Mouse (Mus musculus): ENCODE measurements around the gene Naaa. TPM values are rescaled to one million over a fixed set of nuclear protein-coding genes. Genes with fewer than 3 reads are reported as not detected.

Naaa gene
- polyA plus RNA-seq, 1 experiment from 2014 or later = 17.1 TPM

DNA sequence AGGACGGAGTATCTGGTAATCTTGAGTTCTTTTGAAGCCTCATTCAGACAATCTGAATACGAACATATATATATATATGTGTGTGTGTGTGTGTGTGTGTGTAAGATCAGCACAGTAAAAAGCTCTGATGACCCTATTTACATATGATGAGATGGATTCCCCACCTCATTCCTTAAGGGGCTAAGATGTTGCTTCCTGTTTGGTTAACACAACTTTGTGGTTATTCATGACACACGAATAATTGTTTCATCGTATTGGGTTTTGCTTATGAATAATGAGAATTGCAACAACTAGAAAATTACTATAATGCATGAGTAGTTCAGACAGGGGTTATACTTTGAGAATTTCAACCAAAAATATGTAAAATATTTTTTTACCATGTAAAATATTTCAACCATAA, 62.7 kb downstream of the Naaa start, which contains the start of gene U90926:
Gene U90926, minus strand, starts transcription at position 101 of the 400 bp plus-strand sequence.
- no peak within 1 kb of the TSS for H3K4me2 ChIP-seq (replicated peaks; ENCODE audit: low read depth, low read length)

DNA sequence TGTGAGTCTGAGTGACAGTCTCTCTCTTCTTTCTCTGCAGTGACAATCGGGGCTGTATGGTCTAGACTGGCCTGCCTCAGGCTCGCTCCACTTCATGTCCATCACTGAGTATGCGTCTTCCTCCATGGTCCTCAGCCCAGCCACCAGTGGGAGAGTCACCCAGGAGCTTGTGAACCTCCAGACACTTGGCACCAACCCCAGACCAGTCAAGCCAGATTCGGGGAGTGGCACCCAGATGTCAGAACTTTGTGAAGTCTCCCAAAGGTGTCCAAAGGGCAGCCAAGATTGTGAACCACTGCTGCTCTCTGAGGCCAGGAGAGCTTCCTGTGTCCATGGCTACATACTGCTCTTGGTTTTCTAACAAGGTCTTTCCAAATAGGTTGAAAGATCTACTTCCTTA, 65.7 kb downstream of the Naaa start:
- H3K4me1 ChIP-seq (ENCODE audit: control insufficient read depth, insufficient read depth, low read length) = no peaks in the 10 kb centered on the region
- 88% methylated on average over 4 of the region's 4 CpGs for WGBS
- H3K27me3 ChIP-seq (ENCODE audit: control insufficient read depth, insufficient read depth, low read length) = no peaks in the 10 kb centered on the region
- no peak overlapping the region for H3K9ac ChIP-seq (replicated peaks; ENCODE audit: low read depth, low read length)
- no peak overlapping the region for H3K4me2 ChIP-seq (replicated peaks; ENCODE audit: low read depth, low read length)
- H3K9me3 ChIP-seq (ENCODE audit: control insufficient read depth, low read depth, low read length) = no peaks in the 10 kb centered on the region
- H3K36me3 ChIP-seq (ENCODE audit: control insufficient read depth, insufficient read depth, low read length) = no peaks in the 10 kb centered on the region
- no peak overlapping the region for H3K27ac ChIP-seq (ENCODE audit: low read length)
- no peak for ATAC-seq (ENCODE audit: insufficient number of reproducible peaks, insufficient read depth, low FRiP score, low read depth)
- no peak overlapping the region for H3K4me3 ChIP-seq (ENCODE audit: low read depth, low read length)

More for the DNA sequence above, 62.7 kb downstream of the Naaa start, which contains the start of gene U90926:
- Histone ChIP-seq H3K4me1 (ENCODE audit: control insufficient read depth, insufficient read depth, low read length) (no peaks in the 10 kb centered on the region), H3K36me3 (ENCODE audit: control insufficient read depth, insufficient read depth, low read length) (no peaks in the 10 kb centered on the region), H3K9ac (replicated peaks; ENCODE audit: low read depth, low read length) (no peak within 1 kb of the TSS), H3K4me3 (ENCODE audit: low read depth, low read length) (no peak within 1 kb of the TSS), H3K27ac (ENCODE audit: low read length) (no peak within 1 kb of the TSS), H3K27me3 (ENCODE audit: control insufficient read depth, insufficient read depth, low read length) (no peaks in the 10 kb centered on the region), H3K9me3 (ENCODE audit: control insufficient read depth, low read depth, low read length) (no peaks in the 10 kb centered on the region)
- ATAC-seq (ENCODE audit: insufficient number of reproducible peaks, insufficient read depth, low FRiP score, low read depth) = no peak
- 91% methylated on average over 4 of the region's 4 CpGs for WGBS

DNA sequence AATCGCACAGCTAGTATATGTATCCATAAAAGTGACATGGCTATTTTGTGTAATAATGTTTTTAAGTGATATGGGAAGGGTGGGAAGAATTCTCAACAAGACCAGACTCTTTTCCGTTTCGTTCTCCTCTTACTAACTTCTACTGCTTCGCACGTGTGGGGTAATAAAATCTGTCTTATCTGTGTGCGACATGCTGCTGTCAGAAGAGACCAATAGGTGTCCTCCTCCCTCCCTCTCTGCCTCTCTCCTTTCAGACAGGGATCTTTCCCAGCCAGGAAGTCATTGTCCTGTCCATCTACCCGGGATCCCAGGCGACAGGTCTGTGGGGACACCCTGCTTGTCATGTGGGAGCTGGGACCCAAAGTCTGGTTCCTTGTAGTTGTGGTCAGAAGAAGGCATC, 67.8 kb downstream of the Naaa start:
- no peaks in the 10 kb centered on the region for H3K9me3 ChIP-seq (ENCODE audit: control insufficient read depth, low read depth, low read length)
- no peak for ATAC-seq (ENCODE audit: insufficient number of reproducible peaks, insufficient read depth, low FRiP score, low read depth)
- 76% methylated on average over 8 of the region's 8 CpGs for WGBS
- no peaks in the 10 kb centered on the region for H3K4me1 ChIP-seq (ENCODE audit: control insufficient read depth, insufficient read depth, low read length)
- H3K27me3 ChIP-seq (ENCODE audit: control insufficient read depth, insufficient read depth, low read length) = no peaks in the 10 kb centered on the region
- H3K36me3 ChIP-seq (ENCODE audit: control insufficient read depth, insufficient read depth, low read length) = no peaks in the 10 kb centered on the region; the same call in 1 of the 2 replicates
- H3K4me2 ChIP-seq (replicated peaks; ENCODE audit: low read depth, low read length) = no peak overlapping the region
- H3K4me3 ChIP-seq (ENCODE audit: low read depth, low read length) = no peak overlapping the region
- H3K9ac ChIP-seq (replicated peaks; ENCODE audit: low read depth, low read length) = no peak overlapping the region
- no peak overlapping the region for H3K27ac ChIP-seq (ENCODE audit: low read length)

Other genes starting within 250 kb of the Naaa start
- 4.3 and 5.0 TPM in 2 replicates for gene Cdkl2, start 234.3 kb downstream of the Naaa start, polyA plus RNA-seq (2014; fragmentation: Nextera tagmentation; extraction: Ambion mirVana)
- 205 and 218 TPM in 2 replicates for gene G3bp2, start 194.5 kb downstream of the Naaa start, polyA plus RNA-seq (2014; fragmentation: Nextera tagmentation; extraction: Ambion mirVana)
- gene Uso1, start 140.2 kb downstream of the Naaa start, polyA plus RNA-seq (2014; fragmentation: Nextera tagmentation; extraction: Ambion mirVana) = 34.7 and 35.8 TPM in 2 replicates
- not detected in 2 replicates for gene U90926, start 62.8 kb downstream of the Naaa start, polyA plus RNA-seq (2014; fragmentation: Nextera tagmentation; extraction: Ambion mirVana)
- 0.62 and 0.69 TPM in 2 replicates for gene Ppef2, start 21.9 kb downstream of the Naaa start, polyA plus RNA-seq (2014; fragmentation: Nextera tagmentation; extraction: Ambion mirVana)
- 53.8 and 56.0 TPM in 2 replicates for gene Sdad1, start 32.3 kb upstream of the Naaa start, polyA plus RNA-seq (2014; fragmentation: Nextera tagmentation; extraction: Ambion mirVana)
- not detected in 2 replicates for gene Cxcl9, start 49.9 kb upstream of the Naaa start, polyA plus RNA-seq (2014; fragmentation: Nextera tagmentation; extraction: Ambion mirVana)
- gene Art3, start 53.7 kb upstream of the Naaa start, polyA plus RNA-seq (2014; fragmentation: Nextera tagmentation; extraction: Ambion mirVana) = 1.9 and 4.0 TPM in 2 replicates
- gene Cxcl10, start 70.7 kb upstream of the Naaa start, polyA plus RNA-seq (2014; fragmentation: Nextera tagmentation; extraction: Ambion mirVana) = 0.54 and 0.94 TPM in 2 replicates
- 53.5 and 55.2 TPM in 2 replicates for gene Nup54, start 157.0 kb upstream of the Naaa start, polyA plus RNA-seq (2014; fragmentation: Nextera tagmentation; extraction: Ambion mirVana)
- 13.0 and 13.1 TPM in 2 replicates for gene Scarb2, start 228.7 kb upstream of the Naaa start, polyA plus RNA-seq (2014; fragmentation: Nextera tagmentation; extraction: Ambion mirVana)

All from stomach, embryonic 14.5 days (tissue).